Mouse (Mus musculus): ENCODE data around the gene Arhgef38.

The Arhgef38 gene

DNA sequence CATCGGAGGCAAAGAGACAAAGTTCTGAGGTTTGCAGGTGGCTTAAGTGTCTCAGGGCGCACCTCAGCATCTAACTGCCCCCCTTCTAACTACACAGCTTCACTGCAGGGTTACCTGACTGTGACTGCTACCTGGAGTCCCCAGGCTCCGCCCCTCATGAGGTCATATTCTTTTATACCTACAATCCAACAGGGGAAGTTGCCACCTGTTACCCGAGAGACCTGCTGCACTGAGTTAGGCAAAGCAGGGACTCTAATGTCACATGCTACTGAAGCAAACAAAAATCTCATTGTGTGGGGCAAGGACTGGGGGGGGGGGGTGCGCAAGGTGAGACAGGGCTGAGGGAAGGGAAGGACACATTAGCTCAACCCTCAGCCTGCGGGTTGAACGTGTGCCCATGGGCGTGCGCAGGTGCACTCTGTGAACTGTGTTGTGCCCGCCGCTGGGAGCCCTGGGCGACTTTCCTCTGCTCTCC is at the start of gene Arhgef38:
Gene Arhgef38, minus strand, starts transcription at position 129 of the 475 bp plus-strand sequence.
- TF ChIP-seq NANOG (IDR thresholded peaks at IDR 0.05; ENCODE audit: borderline replicate concordance, low read length) (no peak), CTCF (conservative IDR thresholded peaks at IDR 0.05; ENCODE audit: low read length) (no peak), POU5F1 (IDR thresholded peaks at IDR 0.05; ENCODE audit: borderline replicate concordance, low read length) (no peak)
- Histone ChIP-seq H3K27me3 (ENCODE audit: insufficient read depth, low read length) (no peaks in the 10 kb centered on the region; the same call in 1 of the 2 replicates), H3K36me3 (ENCODE audit: insufficient read depth, low read length) (no peaks in the 10 kb centered on the region), H3K4me3 (replicated peaks; ENCODE audit: low read length) (peak within 1 kb of the TSS; percentile 51), H3K4me1 (replicated peaks; ENCODE audit: low read depth, low read length) (peaks cover 8% of the 10 kb centered on the region; the same call in 1 of the 2 replicates), H3K9me3 (ENCODE audit: low read length) (no peaks in the 10 kb centered on the region)

DNA sequence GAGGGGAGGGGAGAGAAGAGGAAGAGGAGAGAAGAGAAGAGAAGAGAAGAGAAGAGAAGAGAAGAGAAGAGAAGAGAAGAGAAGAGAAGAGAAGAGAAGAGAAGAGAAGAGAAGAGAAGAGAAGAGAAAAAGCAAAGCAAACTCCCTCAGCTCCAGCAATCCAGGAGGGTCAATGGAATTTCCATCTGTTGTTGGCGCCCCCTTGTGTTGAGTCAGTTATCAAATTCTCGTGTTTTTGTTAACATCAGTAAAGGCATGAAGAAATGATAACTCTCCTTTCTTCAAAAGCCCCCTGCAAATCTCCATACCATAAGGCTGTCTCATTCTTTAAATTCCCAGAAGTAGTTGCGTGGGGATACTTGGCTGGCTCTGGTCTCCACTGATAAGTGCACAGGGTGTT is 37.1 kb upstream of the Arhgef38 start:
- Histone ChIP-seq H3K36me3 (ENCODE audit: insufficient read depth, low read length) (no peaks in the 10 kb centered on the region), H3K4me1 (replicated peaks; ENCODE audit: low read depth, low read length) (no peaks in the 10 kb centered on the region), H3K9me3 (ENCODE audit: low read length) (no peaks in the 10 kb centered on the region), H3K27me3 (ENCODE audit: insufficient read depth, low read length) (no peaks in the 10 kb centered on the region), H3K4me3 (replicated peaks; ENCODE audit: low read length) (no peak overlapping the region)
- no peak for TF ChIP-seq NANOG (IDR thresholded peaks at IDR 0.05; ENCODE audit: borderline replicate concordance, low read length)
- TF ChIP-seq POU5F1 (IDR thresholded peaks at IDR 0.05; ENCODE audit: borderline replicate concordance, low read length) = no peak
- TF ChIP-seq CTCF (conservative IDR thresholded peaks at IDR 0.05; ENCODE audit: low read length) = peak; percentile 25; the same call in 1 of the 2 replicates

DNA sequence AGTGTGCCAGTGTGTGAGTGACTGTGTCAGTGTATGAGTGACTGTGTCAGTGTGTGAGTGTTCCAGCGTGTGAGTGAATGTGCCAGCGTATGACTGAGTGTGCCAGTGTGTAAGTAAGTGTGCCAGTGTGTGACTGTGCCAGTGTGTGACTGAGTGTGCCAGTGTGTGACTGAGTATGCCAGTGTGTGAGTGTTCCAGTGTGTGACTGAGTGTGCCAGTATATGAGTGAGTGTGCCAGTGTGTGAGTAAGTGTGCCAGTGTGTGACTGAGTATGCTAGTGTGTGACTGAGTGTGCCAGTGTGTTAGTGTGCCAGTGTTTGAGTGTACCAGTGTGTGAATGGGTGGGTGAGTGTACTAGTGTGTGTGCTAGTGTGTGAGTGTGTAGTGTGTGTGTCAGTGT is 24.1 kb upstream of the Arhgef38 start:
- Histone ChIP-seq H3K9me3 (ENCODE audit: low read length) (peaks cover 8% of the 10 kb centered on the region), H3K4me3 (replicated peaks; ENCODE audit: low read length) (no peak overlapping the region), H3K36me3 (ENCODE audit: insufficient read depth, low read length) (no peaks in the 10 kb centered on the region), H3K4me1 (replicated peaks; ENCODE audit: low read depth, low read length) (no peaks in the 10 kb centered on the region), H3K27me3 (ENCODE audit: insufficient read depth, low read length) (no peaks in the 10 kb centered on the region)
- TF ChIP-seq POU5F1 (IDR thresholded peaks at IDR 0.05; ENCODE audit: borderline replicate concordance, low read length) (no peak), CTCF (conservative IDR thresholded peaks at IDR 0.05; ENCODE audit: low read length) (no peak), NANOG (IDR thresholded peaks at IDR 0.05; ENCODE audit: borderline replicate concordance, low read length) (no peak)

DNA sequence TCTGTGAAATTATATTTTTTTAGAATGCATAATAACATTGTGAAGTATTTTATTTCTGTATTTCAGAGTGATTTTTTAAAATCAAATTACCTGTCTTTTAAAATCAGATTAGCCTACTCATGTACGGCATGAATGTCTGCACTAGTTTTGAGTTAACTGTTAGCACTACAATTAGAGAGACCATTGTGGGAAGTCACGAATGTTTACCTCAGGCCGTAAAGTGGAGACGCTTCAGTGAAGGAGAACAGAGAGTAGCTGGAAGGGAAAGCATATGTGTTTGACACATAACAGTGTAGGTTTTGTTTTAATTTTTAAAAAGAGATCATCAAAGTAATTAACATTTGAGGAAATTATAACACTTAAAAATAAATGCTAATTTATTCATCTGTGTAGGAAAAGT is 21.1 kb upstream of the Arhgef38 start:
- no peaks in the 10 kb centered on the region for H3K36me3 ChIP-seq (ENCODE audit: insufficient read depth, low read length)
- H3K4me3 ChIP-seq (replicated peaks; ENCODE audit: low read length) = no peak overlapping the region
- no peaks in the 10 kb centered on the region for H3K4me1 ChIP-seq (replicated peaks; ENCODE audit: low read depth, low read length)
- H3K27me3 ChIP-seq (ENCODE audit: insufficient read depth, low read length) = no peaks in the 10 kb centered on the region
- no peak for TF ChIP-seq CTCF (conservative IDR thresholded peaks at IDR 0.05; ENCODE audit: low read length)
- no peak for TF ChIP-seq POU5F1 (IDR thresholded peaks at IDR 0.05; ENCODE audit: borderline replicate concordance, low read length)
- no peaks in the 10 kb centered on the region for H3K9me3 ChIP-seq (ENCODE audit: low read length)

DNA sequence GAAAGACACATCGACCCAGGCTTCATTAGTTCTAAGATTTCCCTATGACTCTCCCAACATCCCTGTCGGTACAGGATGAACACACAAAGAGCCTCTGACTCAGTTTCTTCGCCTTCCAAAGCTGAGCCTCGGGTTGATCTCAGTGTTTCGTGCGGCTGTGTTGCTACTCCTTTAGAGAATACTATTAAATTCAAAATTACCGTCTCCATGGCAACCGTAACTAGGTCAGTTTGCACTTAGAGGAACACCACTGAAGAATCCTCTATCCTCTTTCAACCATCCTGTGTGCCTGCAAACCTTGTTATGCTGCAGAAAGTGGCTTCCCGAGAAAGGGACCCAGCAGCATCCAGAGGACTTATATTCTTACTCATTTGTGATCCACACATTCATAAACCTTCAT is 9.3 kb upstream of the Arhgef38 start:
- H3K9me3 ChIP-seq (ENCODE audit: low read length) = no peaks in the 10 kb centered on the region
- H3K4me1 ChIP-seq (replicated peaks; ENCODE audit: low read depth, low read length) = no peaks in the 10 kb centered on the region
- no peaks in the 10 kb centered on the region for H3K27me3 ChIP-seq (ENCODE audit: insufficient read depth, low read length)
- no peaks in the 10 kb centered on the region for H3K36me3 ChIP-seq (ENCODE audit: insufficient read depth, low read length)
- H3K4me3 ChIP-seq (replicated peaks; ENCODE audit: low read length) = no peak overlapping the region
- TF ChIP-seq NANOG (IDR thresholded peaks at IDR 0.05; ENCODE audit: borderline replicate concordance, low read length) (no peak), POU5F1 (IDR thresholded peaks at IDR 0.05; ENCODE audit: borderline replicate concordance, low read length) (no peak)

DNA sequence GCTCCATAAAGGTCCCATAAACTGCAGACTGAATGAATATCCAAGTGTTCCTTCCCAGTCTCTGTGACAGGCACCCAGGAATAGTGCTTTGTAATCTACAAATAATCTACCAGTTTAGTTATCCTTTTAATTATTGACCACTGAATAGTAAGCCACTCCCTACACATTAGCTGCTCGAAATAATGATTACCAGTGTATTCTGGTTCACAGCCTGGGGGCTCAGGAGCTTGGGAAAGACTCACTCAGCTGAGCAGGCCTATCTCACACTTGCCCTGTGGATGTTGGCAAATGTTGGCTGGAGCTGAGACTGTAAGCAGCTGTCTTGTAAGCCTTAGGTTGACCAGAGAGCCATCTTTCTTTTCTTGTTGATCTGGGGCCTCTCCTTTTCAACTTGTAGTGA is 7.2 kb upstream of the Arhgef38 start:
- no peak overlapping the region for H3K4me3 ChIP-seq (replicated peaks; ENCODE audit: low read length)
- no peaks in the 10 kb centered on the region for H3K9me3 ChIP-seq (ENCODE audit: low read length)

DNA sequence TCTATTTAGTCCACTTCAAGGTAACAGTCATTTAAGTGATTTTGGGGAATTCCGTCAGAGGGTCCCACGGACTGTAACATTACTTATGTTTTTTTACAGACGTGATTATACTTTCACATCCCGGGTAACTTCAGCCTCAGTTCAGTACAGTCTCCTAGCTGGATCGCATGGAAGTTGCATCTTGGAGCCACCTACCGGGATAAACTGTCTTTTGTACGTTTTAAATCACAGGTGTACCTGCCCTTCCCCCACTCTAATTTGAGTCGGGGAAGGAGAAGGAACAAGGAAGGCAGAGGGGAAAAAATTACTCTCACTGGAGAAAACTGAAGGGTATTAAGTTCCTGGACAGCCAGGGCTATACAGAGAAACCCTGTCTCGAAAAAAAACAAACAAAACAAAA is 756 bp downstream of the Arhgef38 start:
- no peak overlapping the region for H3K4me3 ChIP-seq (replicated peaks; ENCODE audit: low read length)
- no peaks in the 10 kb centered on the region for H3K36me3 ChIP-seq (ENCODE audit: insufficient read depth, low read length)
- peaks cover 8% of the 10 kb centered on the region; the same call in 1 of the 2 replicates for H3K4me1 ChIP-seq (replicated peaks; ENCODE audit: low read depth, low read length)
- H3K27me3 ChIP-seq (ENCODE audit: insufficient read depth, low read length) = no peaks in the 10 kb centered on the region; the same call in 1 of the 2 replicates
- H3K9me3 ChIP-seq (ENCODE audit: low read length) = no peaks in the 10 kb centered on the region
- no peak for TF ChIP-seq POU5F1 (IDR thresholded peaks at IDR 0.05; ENCODE audit: borderline replicate concordance, low read length)
- no peak for TF ChIP-seq NANOG (IDR thresholded peaks at IDR 0.05; ENCODE audit: borderline replicate concordance, low read length)
- TF ChIP-seq CTCF (conservative IDR thresholded peaks at IDR 0.05; ENCODE audit: low read length) = no peak

More for the DNA sequence above, 7.2 kb upstream of the Arhgef38 start:
- Histone ChIP-seq H3K27me3 (ENCODE audit: insufficient read depth, low read length) (no peaks in the 10 kb centered on the region), H3K36me3 (ENCODE audit: insufficient read depth, low read length) (no peaks in the 10 kb centered on the region), H3K4me1 (replicated peaks; ENCODE audit: low read depth, low read length) (no peaks in the 10 kb centered on the region)
- no peak for TF ChIP-seq NANOG (IDR thresholded peaks at IDR 0.05; ENCODE audit: borderline replicate concordance, low read length)
- no peak for TF ChIP-seq CTCF (conservative IDR thresholded peaks at IDR 0.05; ENCODE audit: low read length)
- TF ChIP-seq POU5F1 (IDR thresholded peaks at IDR 0.05; ENCODE audit: borderline replicate concordance, low read length) = no peak

DNA sequence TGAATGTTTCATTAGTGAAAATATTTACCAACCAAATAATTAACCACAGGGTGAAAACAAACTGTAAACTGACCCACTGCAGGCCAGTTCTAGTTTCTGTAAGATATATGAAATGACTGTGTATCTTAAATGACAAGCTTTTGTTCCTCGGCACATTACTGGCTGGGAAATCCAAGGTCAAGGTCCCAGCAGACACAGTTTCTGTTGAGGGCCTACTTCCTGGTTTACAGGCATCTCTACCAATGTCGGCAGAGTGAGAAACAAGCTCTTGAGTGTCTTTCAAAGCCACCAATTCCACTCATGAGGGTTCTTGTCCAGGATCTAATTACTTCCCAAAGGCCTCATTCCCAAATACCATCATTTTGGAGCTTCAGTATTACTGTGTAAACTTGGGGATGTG is 4.3 kb downstream of the Arhgef38 start:
- H3K36me3 ChIP-seq (ENCODE audit: insufficient read depth, low read length) = no peaks in the 10 kb centered on the region
- H3K9me3 ChIP-seq (ENCODE audit: low read length) = no peaks in the 10 kb centered on the region
- no peak overlapping the region for H3K4me3 ChIP-seq (replicated peaks; ENCODE audit: low read length)
- H3K4me1 ChIP-seq (replicated peaks; ENCODE audit: low read depth, low read length) = peaks cover 8% of the 10 kb centered on the region; the same call in 1 of the 2 replicates
- no peaks in the 10 kb centered on the region; the same call in 1 of the 2 replicates for H3K27me3 ChIP-seq (ENCODE audit: insufficient read depth, low read length)
- TF ChIP-seq CTCF (conservative IDR thresholded peaks at IDR 0.05; ENCODE audit: low read length) (no peak), POU5F1 (IDR thresholded peaks at IDR 0.05; ENCODE audit: borderline replicate concordance, low read length) (no peak), NANOG (IDR thresholded peaks at IDR 0.05; ENCODE audit: borderline replicate concordance, low read length) (no peak)

DNA sequence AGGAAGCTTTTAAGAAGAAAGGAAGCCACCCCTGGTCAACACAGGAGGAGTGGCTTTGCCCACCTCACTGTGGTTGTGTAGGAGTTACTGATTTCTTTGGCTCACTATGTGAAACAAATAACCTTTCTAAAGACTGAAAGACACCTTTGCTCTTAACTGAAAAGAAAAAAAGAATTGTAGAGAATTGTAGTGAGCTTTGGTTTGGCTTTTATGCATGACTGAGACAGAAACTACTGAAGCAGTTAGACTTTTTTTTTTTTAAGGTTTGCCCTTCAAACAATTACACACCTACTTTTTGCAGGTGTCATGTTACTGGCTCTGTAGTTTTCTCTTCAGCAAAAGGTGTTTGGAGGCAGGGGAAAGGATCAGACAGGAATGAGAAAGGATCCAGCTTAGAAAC is 5.2 kb downstream of the Arhgef38 start:
- no peak overlapping the region for H3K4me3 ChIP-seq (replicated peaks; ENCODE audit: low read length)
- no peaks in the 10 kb centered on the region for H3K36me3 ChIP-seq (ENCODE audit: insufficient read depth, low read length)
- H3K9me3 ChIP-seq (ENCODE audit: low read length) = no peaks in the 10 kb centered on the region
- H3K27me3 ChIP-seq (ENCODE audit: insufficient read depth, low read length) = no peaks in the 10 kb centered on the region; the same call in 1 of the 2 replicates
- H3K4me1 ChIP-seq (replicated peaks; ENCODE audit: low read depth, low read length) = peaks cover 1% of the 10 kb centered on the region; the same call in 1 of the 2 replicates
- TF ChIP-seq POU5F1 (IDR thresholded peaks at IDR 0.05; ENCODE audit: borderline replicate concordance, low read length) = no peak
- no peak for TF ChIP-seq CTCF (conservative IDR thresholded peaks at IDR 0.05; ENCODE audit: low read length)
- TF ChIP-seq NANOG (IDR thresholded peaks at IDR 0.05; ENCODE audit: borderline replicate concordance, low read length) = no peak
